Mouse (Mus musculus) adrenal gland, adult 8-10 months (tissue): ENCODE measurements around the gene Fam57b. TPM values are rescaled to one million over a fixed set of nuclear protein-coding genes. Genes with fewer than 3 reads are reported as not detected.

Source experiments
- total RNA-seq, 4 experiments: library from RNA; stranded (reverse); gene quantifications; 2 replicates each; pipeline ENCODE4 v1.2.4; 2022

The Fam57b gene
- total RNA-seq, 4 experiments from 2014 or later, result 9.4 to 16.7 (median 13.8) TPM

Other genes starting within 250 kb of the Fam57b start
- 100 to 1,000 TPM; 206 to 258 (median 232) TPM for gene Eif3c, start 231.3 kb upstream of the Fam57b start, total RNA-seq
- gene Apobr, start 212.7 kb upstream of the Fam57b start, total RNA-seq, result 1 to 10 TPM; 1.4 to 4.3 (median 3.3) TPM
- gene Cln3, start 211.9 kb upstream of the Fam57b start, total RNA-seq, result 10 to 100 TPM; 25.6 to 55.5 (median 39.8) TPM
- not detected for gene Il27, start 202.7 kb upstream of the Fam57b start, total RNA-seq
- 10 to 100 TPM in 2 of 4 experiments, 1 to 10 TPM in 2; 7.9 to 17.5 (median 10.3) TPM for gene Nupr1, start 166.8 kb upstream of the Fam57b start, total RNA-seq
- 10 to 100 TPM; 30.5 to 44.4 (median 38.2) TPM for gene Sgf29, start 148.4 kb upstream of the Fam57b start, total RNA-seq
- 10 to 100 TPM; 33.4 to 42.0 (median 40.2) TPM for gene Sult1a1, start 121.2 kb upstream of the Fam57b start, total RNA-seq
- gene Bola2, start 102.3 kb upstream of the Fam57b start, total RNA-seq, result 100 to 1,000 TPM in 1 of 4 experiments, 10 to 100 TPM in 3; 78.0 to 116 (median 95.6) TPM
- gene Slx1b, start 101.9 kb upstream of the Fam57b start, total RNA-seq, result 10 to 100 TPM; 14.7 to 21.1 (median 18.2) TPM
- 10 to 100 TPM; 21.0 to 28.2 (median 25.0) TPM for gene Coro1a, start 89.9 kb upstream of the Fam57b start, total RNA-seq
- gene Mapk3, start 38.1 kb upstream of the Fam57b start, total RNA-seq, result 100 to 1,000 TPM; 117 to 195 (median 156) TPM
- 1 to 10 TPM; 1.8 to 9.2 (median 5.6) TPM for gene Gdpd3, start 31.3 kb upstream of the Fam57b start, total RNA-seq
- 100 to 1,000 TPM; 114 to 148 (median 125) TPM for gene Ypel3, start 20.7 kb upstream of the Fam57b start, total RNA-seq
- under 1 TPM in 3 of 4 experiments, not detected in 1; 0.35 to 0.74 (median 0.56) TPM for gene Tbx6, start 16.2 kb upstream of the Fam57b start, total RNA-seq
- gene Ppp4c, start 5.2 kb upstream of the Fam57b start, total RNA-seq, result 100 to 1,000 TPM in 1 of 4 experiments, 10 to 100 TPM in 3; 85.9 to 100 (median 94.9) TPM
- not detected for gene 4930451I11Rik, start 34.0 kb downstream of the Fam57b start, total RNA-seq
- gene Doc2a, start 49.7 kb downstream of the Fam57b start, total RNA-seq, result 1 to 10 TPM in 2 of 4 experiments, under 1 TPM in 2; 0.15 to 1.4 (median 1.1) TPM
- 10 to 100 TPM in 3 of 4 experiments, 1 to 10 TPM in 1; 8.7 to 21.8 (median 15.2) TPM for gene Hirip3, start 64.3 kb downstream of the Fam57b start, total RNA-seq
- 10 to 100 TPM; 42.7 to 56.2 (median 48.0) TPM for gene Ino80e, start 64.7 kb downstream of the Fam57b start, total RNA-seq
- 100 to 1,000 TPM in 2 of 4 experiments, 10 to 100 TPM in 2; 68.1 to 117 (median 94.5) TPM for gene Taok2, start 87.0 kb downstream of the Fam57b start, total RNA-seq
- gene Tmem219, start 125.2 kb downstream of the Fam57b start, total RNA-seq, result 10 to 100 TPM; 29.4 to 48.6 (median 37.2) TPM
- gene Kctd13, start 131.2 kb downstream of the Fam57b start, total RNA-seq, result 10 to 100 TPM; 20.9 to 35.2 (median 33.6) TPM
- gene Asphd1, start 151.9 kb downstream of the Fam57b start, total RNA-seq, result 1 to 10 TPM; 1.7 to 5.0 (median 3.7) TPM
- 100 to 1,000 TPM in 3 of 4 experiments, 10 to 100 TPM in 1; 94.1 to 133 (median 117) TPM for gene Sez6l2, start 152.9 kb downstream of the Fam57b start, total RNA-seq
- gene Cdipt, start 178.2 kb downstream of the Fam57b start, total RNA-seq, result 100 to 1,000 TPM in 3 of 4 experiments, 10 to 100 TPM in 1; 99.2 to 107 (median 103) TPM
- gene Cdiptos, start 178.4 kb downstream of the Fam57b start, total RNA-seq, result 1 to 10 TPM in 1 of 4 experiments, under 1 TPM in 3; 0.46 to 1.8 (median 0.71) TPM
- gene Mvp, start 217.0 kb downstream of the Fam57b start, total RNA-seq, result 100 to 1,000 TPM; 117 to 186 (median 125) TPM
- gene Pagr1b, start 218.8 kb downstream of the Fam57b start, total RNA-seq, result 1 to 10 TPM in 1 of 4 experiments, not detected in 3; 1.5 TPM
- gene Pagr1a, start 219.7 kb downstream of the Fam57b start, total RNA-seq, result 10 to 100 TPM in 3 of 4 experiments, 1 to 10 TPM in 1; 7.5 to 36.1 (median 14.3) TPM
- gene Gm42742, start 223.4 kb downstream of the Fam57b start, total RNA-seq, result 10 to 100 TPM in 3 of 4 experiments, 1 to 10 TPM in 1; 5.5 to 40.3 (median 28.9) TPM
- gene Prrt2, start 223.5 kb downstream of the Fam57b start, total RNA-seq, result 1 to 10 TPM; 2.4 to 8.7 (median 6.4) TPM
- gene Maz, start 229.4 kb downstream of the Fam57b start, total RNA-seq, result 100 to 1,000 TPM in 3 of 4 experiments, 10 to 100 TPM in 1; 99.9 to 123 (median 111) TPM
- 1 to 10 TPM; 1.5 to 3.6 (median 1.8) TPM for gene Kif22, start 244.8 kb downstream of the Fam57b start, total RNA-seq